Mouse (Mus musculus) erythroblast, embryonic 14.5 days (primary cell): Measurements from ENCODE around the gene Iqcd.

Source experiments
- GATA1 ChIP-seq: IDR thresholded peaks from 2 replicates; pipeline ENCODE4 v1.6.1; 2012; ENCODE audit warnings: low read length, inconsistent platforms, mixed read lengths
- TAL1 ChIP-seq: IDR thresholded peaks from 3 replicates; pipeline ENCODE4 v1.6.1; 2012; ENCODE audit warnings: low read length, inconsistent platforms, mixed read lengths

DNA sequence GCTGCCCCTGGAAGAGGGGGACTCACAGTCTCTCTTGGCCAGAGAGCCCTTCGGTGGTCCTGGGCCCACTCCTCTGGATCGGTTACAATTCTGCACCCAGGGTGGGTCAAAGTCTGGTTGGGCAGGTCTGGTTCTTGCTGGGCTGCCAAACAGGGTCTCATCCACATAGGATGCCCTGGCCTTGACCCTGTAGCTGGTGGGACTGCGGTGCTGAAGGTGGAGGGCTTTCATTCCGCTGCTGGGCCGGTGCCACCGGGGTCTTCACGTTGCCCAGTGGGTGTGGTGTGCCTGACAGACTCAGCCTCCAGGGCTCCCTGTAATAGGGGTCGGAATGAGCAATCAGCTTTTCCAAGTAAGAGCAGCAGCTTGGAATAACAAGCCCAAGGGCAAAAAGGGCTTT is 22.6 kb downstream of the Iqcd start:
- TF ChIP-seq TAL1 (no peak), GATA1 (no peak)
